Mouse (Mus musculus) cerebellum, adult 2 months (tissue): Measurements from ENCODE around the gene Ngdn.

Experiments used
- CTCF ChIP-seq: fragments of 200-500 bp; IDR thresholded peaks from 2 replicates; pipeline ENCODE4 v1.5.1; 2011; ENCODE audit warnings: low read depth, mild to moderate bottlenecking, control low read depth, low read length, moderate library complexity, borderline replicate concordance; ENCODE audit not compliant: insufficient read depth
- POLR2A ChIP-seq: fragments of 200-500 bp; IDR thresholded peaks from 2 replicates; pipeline ENCODE4 v1.6.1; 2011; ENCODE audit warnings: low read length, control low read depth, borderline replicate concordance; ENCODE audit not compliant: insufficient read depth

GRCm38 (mm10) chr14:54989886-54990441 is 25.3 kb upstream of the Ngdn start:
- no peak for TF ChIP-seq CTCF
- no peak for TF ChIP-seq POLR2A
